Mouse (Mus musculus) bone marrow, adult 2 months (tissue): Measurements from ENCODE around the gene Snrpb2. TPM values are rescaled to one million over a fixed set of nuclear protein-coding genes. Genes with fewer than 3 reads are reported as not detected.

Experiments used
- H3K27ac ChIP-seq: fragments of 200-500 bp; 2 replicates; pipeline ENCODE4 v1.5.1; 2012; ENCODE audit warnings: low read depth, mild to moderate bottlenecking, control low read depth, inconsistent platforms, low read length; ENCODE audit not compliant: control insufficient read depth, poor library complexity, insufficient read depth
- H3K4me1 ChIP-seq: fragments of 200-500 bp; 2 replicates; pipeline ENCODE4 v1.6.1; 2011; ENCODE audit warnings: low read length; ENCODE audit not compliant: control insufficient read depth, insufficient read depth
- H3K4me3 ChIP-seq: fragments of 200-500 bp; replicated peaks from 2 replicates; pipeline ENCODE3; 2011; ENCODE audit warnings: mild to moderate bottlenecking, low read depth, low read length, control low read depth; ENCODE audit not compliant: control insufficient read depth
- CTCF ChIP-seq: fragments of 200-500 bp; IDR thresholded peaks from 2 replicates; pipeline ENCODE4 v1.5.1; 2011; ENCODE audit warnings: low read length, control low read depth; ENCODE audit not compliant: control insufficient read depth, insufficient read depth
- POLR2A ChIP-seq: fragments of 200-500 bp; IDR thresholded peaks from 2 replicates; pipeline ENCODE4 v1.6.1; 2011; ENCODE audit warnings: low read depth, mild to moderate bottlenecking, control low read depth, low read length, borderline replicate concordance; ENCODE audit not compliant: control insufficient read depth
- WGBS: fragments of 180-500 bp; shearing (Covaris S2); methylation state at CpG from one replicate; pipeline ENCODE4 v1.1.7; 2018; 5-methylcytosine and 5-hydroxymethylcytosine counted together
- polyA plus RNA-seq: library from polyadenylated mRNA; stranded (reverse); fragments of >200 nt; gene quantifications from 2 replicates; pipeline ENCODE4 v1.2.4, GENCODE M21; 2011; ENCODE audit warnings: low replicate concordance; ENCODE audit not compliant: missing spikeins, insufficient read depth, insufficient read length

Snrpb2 gene
- polyA plus RNA-seq, 1 experiment, result 70.5 TPM

DNA sequence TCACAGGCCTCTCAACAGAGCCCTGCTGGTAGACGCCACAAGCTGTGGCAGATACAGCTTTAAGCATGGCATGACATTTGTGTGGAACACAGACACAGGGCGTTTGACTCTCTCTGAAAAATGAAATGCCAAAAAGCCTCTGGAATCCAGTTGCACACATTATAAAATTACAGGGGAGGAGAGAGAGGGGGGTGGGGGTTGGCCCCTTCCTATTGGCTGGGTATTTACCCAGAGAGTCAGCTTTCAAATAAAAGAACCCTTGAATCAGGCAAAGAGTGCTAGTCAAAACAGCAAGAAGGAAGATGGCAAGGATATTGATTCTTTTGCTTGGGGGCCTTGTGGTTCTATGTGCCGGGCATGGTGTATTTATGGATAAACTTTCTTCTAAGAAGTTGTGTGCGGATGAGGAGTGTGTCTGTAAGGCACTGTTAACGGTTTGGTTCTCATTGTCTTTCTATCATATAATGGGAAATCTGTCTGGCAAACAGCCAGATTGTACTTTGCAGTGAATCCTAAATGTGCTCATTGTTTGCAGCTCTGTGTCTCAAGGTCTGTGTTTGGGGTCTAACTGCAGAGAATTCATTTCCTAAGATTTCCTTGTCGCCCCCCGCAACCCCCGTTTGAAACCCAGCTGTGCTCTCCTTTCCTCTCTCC is 15.5 kb downstream of the Snrpb2 start, which contains the start of gene Otor:
Gene Otor, plus strand, starts transcription at position 276 of the 654 bp plus-strand sequence.
- 80% methylated on average over 8 of the region's 8 CpGs for WGBS
- Histone ChIP-seq H3K4me1 (no peaks in the 10 kb centered on the region), H3K4me3 (no peak within 1 kb of the TSS), H3K27ac (no peak within 1 kb of the TSS)
- TF ChIP-seq CTCF (no peak), POLR2A (no peak)

DNA sequence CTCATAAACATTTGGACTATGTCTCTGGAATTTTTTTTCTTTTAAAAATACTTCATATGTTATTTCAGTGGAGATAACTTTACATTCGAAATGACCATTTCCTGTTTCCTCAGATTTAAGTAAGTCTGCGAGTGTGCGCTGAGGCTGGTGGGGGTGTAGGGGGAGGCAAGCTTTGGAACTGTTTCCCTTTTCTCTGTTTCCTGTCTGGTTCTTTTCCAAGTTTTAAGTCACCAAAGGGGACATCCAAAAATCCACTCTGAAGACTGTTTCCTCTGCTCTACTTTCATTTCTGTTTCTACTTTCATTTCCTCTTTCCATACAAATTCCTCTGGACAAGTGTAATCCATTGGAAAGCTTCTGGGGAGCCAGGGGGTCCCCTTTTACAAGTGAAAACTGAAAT is 18.9 kb downstream of the Snrpb2 start:
- no peak overlapping the region for H3K27ac ChIP-seq
- WGBS, result 0% methylated on average over 3 of the region's 3 CpGs
- no peak overlapping the region for H3K4me3 ChIP-seq
- no peak for TF ChIP-seq CTCF
- no peak for TF ChIP-seq POLR2A
- H3K4me1 ChIP-seq, result no peaks in the 10 kb centered on the region

DNA sequence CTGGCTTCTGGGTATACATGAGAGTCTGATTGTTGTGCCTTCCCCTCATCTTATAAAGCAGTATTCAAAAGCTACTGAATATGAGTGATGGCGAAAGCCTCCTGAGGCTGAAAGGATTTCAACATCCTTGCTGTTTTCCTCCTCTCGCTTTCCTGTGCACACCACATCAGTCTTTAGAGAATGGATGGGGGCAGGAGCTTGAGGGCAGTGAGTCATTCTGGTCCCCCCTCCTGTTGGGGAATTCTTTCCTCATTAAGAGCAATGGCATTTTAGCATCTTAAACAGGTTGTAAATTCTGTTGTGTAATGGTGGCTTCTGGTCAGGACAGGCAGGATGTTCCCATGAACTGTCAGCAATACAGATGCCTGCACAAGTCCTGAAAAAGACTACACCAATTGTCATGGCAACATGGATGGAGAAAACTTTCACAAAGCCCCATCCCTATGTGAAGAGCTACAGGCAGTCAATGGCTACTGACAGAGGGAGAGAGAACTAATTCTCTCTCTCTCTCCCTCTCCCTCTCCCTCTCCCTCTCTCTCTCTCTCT is 22.1 kb downstream of the Snrpb2 start:
- no peaks in the 10 kb centered on the region for H3K4me1 ChIP-seq
- TF ChIP-seq CTCF (no peak), POLR2A (no peak)
- H3K4me3 ChIP-seq, result no peak overlapping the region
- no peak overlapping the region for H3K27ac ChIP-seq
- WGBS, result 36% methylated on average over 2 of the region's 2 CpGs

DNA sequence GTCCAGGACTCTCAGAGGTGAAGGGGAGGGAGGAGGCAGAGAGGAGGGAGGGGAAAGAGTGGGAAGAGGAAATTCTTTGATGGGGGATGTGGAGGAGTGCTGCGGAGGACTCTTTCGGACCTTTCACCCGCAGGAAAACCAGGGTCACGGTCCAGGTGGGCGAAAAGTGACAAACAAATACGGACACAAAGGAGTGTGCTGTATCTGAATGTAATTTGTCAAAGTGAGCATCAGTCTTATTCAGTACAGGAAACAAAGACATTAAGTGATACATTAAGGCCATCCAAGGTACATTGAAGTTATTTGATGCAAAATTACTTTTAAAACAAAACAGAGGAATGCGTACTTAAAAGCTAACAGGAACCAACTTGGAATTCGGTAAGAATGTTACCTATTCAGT is 27.0 kb downstream of the Snrpb2 start:
- no peak for TF ChIP-seq CTCF
- no peak for TF ChIP-seq POLR2A
- Histone ChIP-seq H3K27ac (no peak overlapping the region), H3K4me1 (no peaks in the 10 kb centered on the region), H3K4me3 (no peak overlapping the region)
- WGBS, result 82% methylated on average over 8 of the region's 8 CpGs

DNA sequence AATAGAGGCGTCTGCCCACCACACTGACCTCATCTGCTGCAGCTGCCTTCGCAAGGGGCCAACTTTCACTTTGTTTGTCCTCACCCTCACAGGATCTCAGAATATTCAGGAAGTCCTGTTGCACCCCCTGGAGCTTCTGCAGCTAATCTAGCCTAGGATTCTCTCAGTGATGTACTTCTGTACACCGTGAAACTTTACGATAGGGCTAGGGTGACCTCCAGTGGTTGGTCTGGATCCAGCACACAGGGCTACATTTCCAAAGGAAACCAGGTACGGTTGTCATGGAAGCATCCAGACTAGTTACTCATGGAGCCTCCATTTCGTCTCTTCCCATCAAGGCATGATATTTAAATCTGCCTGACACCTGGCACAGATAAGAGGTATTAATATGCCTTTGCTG is 30.9 kb downstream of the Snrpb2 start:
- Histone ChIP-seq H3K4me3 (no peak overlapping the region), H3K4me1 (no peaks in the 10 kb centered on the region), H3K27ac (no peak overlapping the region)
- no peak for TF ChIP-seq POLR2A
- TF ChIP-seq CTCF, result 0 out of 2 replicates have a peak, but pooled peaks have one; percentile 24
- WGBS, result 20% methylated on average over 6 of the region's 6 CpGs

DNA sequence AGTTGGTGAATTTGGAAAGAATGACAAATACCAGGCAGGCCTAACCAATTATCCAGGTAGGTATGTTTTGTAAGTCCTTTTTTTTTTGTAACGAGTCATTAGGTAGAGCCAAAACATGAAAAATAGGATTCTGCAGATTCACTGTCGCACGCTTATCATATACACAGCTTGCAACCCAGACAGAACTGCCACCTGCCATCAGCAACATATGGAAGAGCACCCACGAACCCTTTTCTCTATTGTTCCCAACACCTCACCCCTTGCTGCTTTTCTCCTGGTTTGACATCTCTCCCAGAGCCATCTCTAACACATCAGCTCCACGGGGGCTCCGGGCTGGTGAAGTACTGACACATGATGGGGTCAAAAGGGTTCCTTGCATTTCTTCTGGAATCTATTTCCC is 31.9 kb downstream of the Snrpb2 start:
- no peak overlapping the region for H3K4me3 ChIP-seq
- TF ChIP-seq CTCF (no peak), POLR2A (no peak)
- no peaks in the 10 kb centered on the region for H3K4me1 ChIP-seq
- H3K27ac ChIP-seq, result no peak overlapping the region
- 68% methylated on average over 6 of the region's 6 CpGs for WGBS

DNA sequence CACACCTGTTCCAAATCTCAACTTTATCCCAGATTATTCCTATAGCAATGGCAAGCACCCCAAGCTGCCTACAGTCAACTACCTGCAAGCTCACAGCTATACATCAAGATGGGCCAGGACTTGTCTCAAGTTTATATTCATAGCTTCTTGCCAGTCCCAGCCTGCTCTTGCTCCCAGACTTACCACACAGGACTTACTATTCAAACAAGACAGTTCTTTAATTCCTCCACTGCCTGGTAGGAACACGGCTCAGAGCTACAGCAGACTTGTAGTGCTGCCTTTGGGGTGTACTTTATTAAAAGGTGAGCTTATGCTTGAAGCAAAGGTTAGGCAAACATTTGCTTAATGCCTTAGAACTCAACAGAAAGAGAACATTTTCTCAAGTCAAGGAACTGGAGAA is 34.3 kb downstream of the Snrpb2 start:
- Histone ChIP-seq H3K4me3 (no peak overlapping the region), H3K27ac (no peak overlapping the region), H3K4me1 (no peaks in the 10 kb centered on the region)
- WGBS, result 77% methylated on average over 1 of the region's 1 CpGs
- TF ChIP-seq POLR2A, result no peak
- no peak for TF ChIP-seq CTCF

DNA sequence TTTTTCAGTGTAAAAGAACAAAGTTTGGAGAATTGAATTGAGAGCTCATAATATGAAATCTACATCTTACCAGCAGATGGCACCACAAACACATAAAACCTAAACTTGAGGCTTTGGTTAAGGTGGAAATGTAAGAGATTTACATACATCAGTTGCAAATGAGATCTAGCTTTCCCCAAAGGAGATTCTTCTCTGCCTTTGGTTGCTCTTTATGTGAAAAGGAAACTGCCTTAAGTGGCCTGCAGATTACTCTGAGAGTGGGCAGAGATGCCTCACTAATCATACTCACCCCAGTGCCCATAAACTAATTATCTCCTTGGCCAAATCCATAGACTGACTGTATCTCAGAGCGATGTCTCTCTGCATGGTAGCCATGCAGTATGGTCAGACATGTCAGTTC is 51.0 kb downstream of the Snrpb2 start:
- no peak overlapping the region for H3K4me3 ChIP-seq
- WGBS, result 78% methylated on average over 1 of the region's 1 CpGs

More for the DNA sequence above, 51.0 kb downstream of the Snrpb2 start:
- TF ChIP-seq CTCF (no peak), POLR2A (no peak)
- H3K27ac ChIP-seq, result no peak overlapping the region
- no peaks in the 10 kb centered on the region for H3K4me1 ChIP-seq
